Mouse (Mus musculus) T-helper 1 cell (primary cell): ENCODE measurements around the gene Hcar2.

Source experiments
- in situ Hi-C: fragments of 300-600 bp; cut with MboI, MseI; formaldehyde crosslinking; loops from one replicate; pipeline ENCODE4 v1.15.1; 2025; ENCODE audit warnings: high pct_unique_total_duplicates

Gene Hcar2

GRCm38 (mm10) chr5:123862374-123863350, 2.6 kb downstream of the Hcar2 start:
- in situ Hi-C loops: no loop called here

- in situ Hi-C loops: loop anchor here (10.0 kb wide), 1 partner anchor 406 kb away; no protein-coding TSS in a partner anchor
Measured at GRCm38 (mm10) chr5:123858798-123859197, 6.5 kb downstream of the Hcar2 start.

GRCm38 (mm10) chr5:123854511-123854910, 10.8 kb downstream of the Hcar2 start:
- in situ Hi-C loops: loop anchor here (10.0 kb wide), 1 partner anchor 410 kb away; no protein-coding TSS in a partner anchor

- in situ Hi-C loops: loop anchor here (10.0 kb wide), 1 partner anchor 411 kb away; no protein-coding TSS in a partner anchor
Measured at GRCm38 (mm10) chr5:123853877-123854504, 11.3 kb downstream of the Hcar2 start.

GRCm38 (mm10) chr5:123851398-123851797, 13.9 kb downstream of the Hcar2 start:
- in situ Hi-C loops: loop anchor here (10.0 kb wide), 1 partner anchor 413 kb away; no protein-coding TSS in a partner anchor

- in situ Hi-C loops: no loop called here
Measured at GRCm38 (mm10) chr5:123844316-123844715, 21.0 kb downstream of the Hcar2 start.

GRCm38 (mm10) chr5:123843816-123844215, 21.5 kb downstream of the Hcar2 start:
- in situ Hi-C loops: no loop called here

- in situ Hi-C loops: no loop called here
Measured at GRCm38 (mm10) chr5:123842935-123843282, 22.4 kb downstream of the Hcar2 start.

- in situ Hi-C loops: no loop called here
Measured at GRCm38 (mm10) chr5:123842221-123842934, 22.9 kb downstream of the Hcar2 start.

- in situ Hi-C loops: no loop called here
Measured at GRCm38 (mm10) chr5:123837371-123837770, 27.9 kb downstream of the Hcar2 start.

GRCm38 (mm10) chr5:123834836-123835235, 30.5 kb downstream of the Hcar2 start:
- in situ Hi-C loops: no loop called here

GRCm38 (mm10) chr5:123832309-123832708, 33.0 kb downstream of the Hcar2 start:
- in situ Hi-C loops: no loop called here

GRCm38 (mm10) chr5:123827659-123828091, 37.6 kb downstream of the Hcar2 start:
- in situ Hi-C loops: no loop called here

- in situ Hi-C loops: no loop called here
Measured at GRCm38 (mm10) chr5:123822706-123823105, 42.6 kb downstream of the Hcar2 start.

GRCm38 (mm10) chr5:123821264-123821571, 44.1 kb downstream of the Hcar2 start:
- in situ Hi-C loops: no loop called here

- in situ Hi-C loops: no loop called here
Measured at GRCm38 (mm10) chr5:123820501-123821263, 44.6 kb downstream of the Hcar2 start.

GRCm38 (mm10) chr5:123818941-123819577, 46.2 kb downstream of the Hcar2 start:
- in situ Hi-C loops: no loop called here

GRCm38 (mm10) chr5:123816891-123817290, 48.4 kb downstream of the Hcar2 start:
- in situ Hi-C loops: no loop called here
